Mouse (Mus musculus): ENCODE measurements around the gene Malsu1. TPM values are rescaled to one million over a fixed set of nuclear protein-coding genes. Genes with fewer than 3 reads are reported as not detected.

Malsu1 gene
- 49.4 and 50.6 TPM in 2 replicates for polyA plus RNA-seq (2015; fragmentation: Nextera tagmentation; extraction: Ambion mirVana)

GRCm38 (mm10) chr6:49073304-49074116 lies at the start of gene Malsu1:
Gene Malsu1 (plus strand): TSS chr6:49073795.
- peak; percentile 95 for ATAC-seq (ENCODE audit: low read depth)

GRCm38 (mm10) chr6:49025290-49025689 lies 48.3 kb upstream of the Malsu1 start:
- no peak overlapping the region for H3K27ac ChIP-seq
- WGBS (ENCODE audit: insufficient replicate concordance): 68% methylated on average over 7 of the region's 7 CpGs
- H3K4me2 ChIP-seq: no peak overlapping the region
- ATAC-seq (ENCODE audit: low read depth) (no peak), DNase-seq (no peak)
- H3K4me1 ChIP-seq (replicated peaks): no peaks in the 10 kb centered on the region
- no peak overlapping the region for H3K9ac ChIP-seq
- H3K4me3 ChIP-seq (replicated peaks): no peak overlapping the region
- no peaks in the 10 kb centered on the region for H3K36me3 ChIP-seq
- H3K9me3 ChIP-seq (replicated peaks): no peaks in the 10 kb centered on the region
- H3K27me3 ChIP-seq: peaks cover 3% of the 10 kb centered on the region; the same call in 1 of the 2 replicates

More at GRCm38 (mm10) chr6:49073304-49074116, at the start of gene Malsu1:
- under 1% methylated on average over 49 of the region's 49 CpGs for WGBS (ENCODE audit: insufficient replicate concordance)
- peaks cover 29% of the 10 kb centered on the region for H3K4me1 ChIP-seq (replicated peaks)
- no peaks in the 10 kb centered on the region for H3K27me3 ChIP-seq
- H3K4me2 ChIP-seq: peak within 1 kb of the TSS; percentile 89
- 0 out of 2 replicates have a peak, but pooled peaks cover 1% of the 10 kb centered on the region for H3K36me3 ChIP-seq
- H3K27ac ChIP-seq: peak within 1 kb of the TSS; percentile 71
- peak; percentile 87 for DNase-seq
- H3K9me3 ChIP-seq (replicated peaks): no peaks in the 10 kb centered on the region
- H3K9ac ChIP-seq: peak within 1 kb of the TSS; percentile 88
- peak within 1 kb of the TSS; percentile 84 for H3K4me3 ChIP-seq (replicated peaks)

GRCm38 (mm10) chr6:49026496-49026895 lies 47.1 kb upstream of the Malsu1 start:
- Histone ChIP-seq H3K4me1 (replicated peaks) (no peaks in the 10 kb centered on the region), H3K4me3 (replicated peaks) (no peak overlapping the region), H3K27ac (no peak overlapping the region), H3K27me3 (peaks cover 3% of the 10 kb centered on the region; the same call in 1 of the 2 replicates), H3K9ac (no peak overlapping the region), H3K36me3 (no peaks in the 10 kb centered on the region), H3K9me3 (replicated peaks) (no peaks in the 10 kb centered on the region), H3K4me2 (no peak overlapping the region)
- DNase-seq (no peak), ATAC-seq (ENCODE audit: low read depth) (no peak)
- 38% methylated on average over 5 of the region's 5 CpGs for WGBS (ENCODE audit: insufficient replicate concordance)

- no peak for DNase-seq
These were observed 45.6 kb upstream of the Malsu1 start for GRCm38 (mm10) chr6:49028019-49028418.

GRCm38 (mm10) chr6:49028708-49029107 lies 44.9 kb upstream of the Malsu1 start:
- ATAC-seq (ENCODE audit: low read depth): no peak
- no peak overlapping the region for H3K27ac ChIP-seq
- no peak overlapping the region for H3K9ac ChIP-seq

More at GRCm38 (mm10) chr6:49028019-49028418, 45.6 kb upstream of the Malsu1 start:
- Histone ChIP-seq H3K36me3 (no peaks in the 10 kb centered on the region), H3K4me1 (replicated peaks) (no peaks in the 10 kb centered on the region), H3K4me2 (no peak overlapping the region), H3K4me3 (replicated peaks) (no peak overlapping the region), H3K27ac (no peak overlapping the region), H3K9ac (no peak overlapping the region), H3K9me3 (replicated peaks) (no peaks in the 10 kb centered on the region), H3K27me3 (peaks cover 3% of the 10 kb centered on the region; the same call in 1 of the 2 replicates)
- no peak for ATAC-seq (ENCODE audit: low read depth)
- 70% methylated on average over 6 of the region's 6 CpGs for WGBS (ENCODE audit: insufficient replicate concordance)

GRCm38 (mm10) chr6:49031230-49031629 lies 42.4 kb upstream of the Malsu1 start:
- no peak overlapping the region for H3K9ac ChIP-seq
- peaks cover 14% of the 10 kb centered on the region for H3K27me3 ChIP-seq
- H3K4me2 ChIP-seq: no peak overlapping the region
- DNase-seq (no peak), ATAC-seq (ENCODE audit: low read depth) (no peak)
- H3K36me3 ChIP-seq: no peaks in the 10 kb centered on the region
- no peak overlapping the region for H3K27ac ChIP-seq
- 64% methylated on average over 4 of the region's 4 CpGs for WGBS (ENCODE audit: insufficient replicate concordance)
- no peaks in the 10 kb centered on the region for H3K4me1 ChIP-seq (replicated peaks)
- no peak overlapping the region for H3K4me3 ChIP-seq (replicated peaks)
- H3K9me3 ChIP-seq (replicated peaks): no peaks in the 10 kb centered on the region

More at GRCm38 (mm10) chr6:49028708-49029107, 44.9 kb upstream of the Malsu1 start:
- no peak for DNase-seq
- no peaks in the 10 kb centered on the region for H3K36me3 ChIP-seq
- no peaks in the 10 kb centered on the region for H3K9me3 ChIP-seq (replicated peaks)
- WGBS (ENCODE audit: insufficient replicate concordance): 64% methylated on average over 3 of the region's 3 CpGs
- H3K4me1 ChIP-seq (replicated peaks): no peaks in the 10 kb centered on the region
- H3K4me3 ChIP-seq (replicated peaks): no peak overlapping the region
- no peaks in the 10 kb centered on the region; the same call in 1 of the 2 replicates for H3K27me3 ChIP-seq
- no peak overlapping the region for H3K4me2 ChIP-seq

GRCm38 (mm10) chr6:49032783-49033182 lies 40.8 kb upstream of the Malsu1 start:
- H3K9me3 ChIP-seq (replicated peaks): no peaks in the 10 kb centered on the region
- peaks cover 29% of the 10 kb centered on the region for H3K27me3 ChIP-seq
- H3K36me3 ChIP-seq: no peaks in the 10 kb centered on the region
- no peak overlapping the region for H3K27ac ChIP-seq
- peaks cover 9% of the 10 kb centered on the region for H3K4me1 ChIP-seq (replicated peaks)
- 63% methylated on average over 4 of the region's 4 CpGs for WGBS (ENCODE audit: insufficient replicate concordance)
- H3K9ac ChIP-seq: no peak overlapping the region
- ATAC-seq (ENCODE audit: low read depth) (no peak), DNase-seq (no peak)
- H3K4me2 ChIP-seq: no peak overlapping the region
- no peak overlapping the region for H3K4me3 ChIP-seq (replicated peaks)

- H3K4me3 ChIP-seq (replicated peaks): no peak within 1 kb of the TSS
- no peak for ATAC-seq (ENCODE audit: low read depth)
- no peak within 1 kb of the TSS for H3K27ac ChIP-seq
- peaks cover 11% of the 10 kb centered on the region for H3K4me1 ChIP-seq (replicated peaks)
- no peaks in the 10 kb centered on the region for H3K36me3 ChIP-seq
- peaks cover 33% of the 10 kb centered on the region for H3K27me3 ChIP-seq
- H3K9me3 ChIP-seq (replicated peaks): no peaks in the 10 kb centered on the region
- 23% methylated on average over 28 of the region's 28 CpGs for WGBS (ENCODE audit: insufficient replicate concordance)
- H3K4me2 ChIP-seq: peak within 1 kb of the TSS; percentile 25
- no peak within 1 kb of the TSS for H3K9ac ChIP-seq
- no peak for DNase-seq
These were observed 37.0 kb upstream of the Malsu1 start, which contains the start of gene Gpnmb for GRCm38 (mm10) chr6:49036275-49037267. Gene Gpnmb (plus strand): TSS chr6:49036546.

- no peak for DNase-seq
- WGBS (ENCODE audit: insufficient replicate concordance): 44% methylated on average over 12 of the region's 12 CpGs
- ATAC-seq (ENCODE audit: low read depth): no peak
- Histone ChIP-seq H3K4me3 (replicated peaks) (no peak overlapping the region), H3K4me2 (no peak overlapping the region), H3K27me3 (peaks cover 33% of the 10 kb centered on the region), H3K36me3 (no peaks in the 10 kb centered on the region), H3K4me1 (replicated peaks) (peaks cover 11% of the 10 kb centered on the region), H3K9me3 (replicated peaks) (no peaks in the 10 kb centered on the region), H3K27ac (no peak overlapping the region), H3K9ac (no peak overlapping the region)
These were observed 36.3 kb upstream of the Malsu1 start for GRCm38 (mm10) chr6:49037268-49037662.

GRCm38 (mm10) chr6:49039470-49040180 lies 34.0 kb upstream of the Malsu1 start:
- Histone ChIP-seq H3K36me3 (no peaks in the 10 kb centered on the region), H3K4me2 (peak overlapping the region; percentile 47), H3K4me1 (replicated peaks) (peaks cover 11% of the 10 kb centered on the region), H3K27ac (no peak overlapping the region), H3K27me3 (peaks cover 31% of the 10 kb centered on the region), H3K9ac (no peak overlapping the region), H3K4me3 (replicated peaks) (peak overlapping the region; percentile 29), H3K9me3 (replicated peaks) (no peaks in the 10 kb centered on the region)
- peak; percentile 11 for DNase-seq
- ATAC-seq (ENCODE audit: low read depth): no peak
- 11% methylated on average over 18 of the region's 18 CpGs for WGBS (ENCODE audit: insufficient replicate concordance)

Measured in liver, embryonic 13.5 days (tissue).